Mouse (Mus musculus): ENCODE results near the gene Mrpl12. TPM values are rescaled to one million over a fixed set of nuclear protein-coding genes. Genes with fewer than 3 reads are reported as not detected.
A peak's percentile ranks its signal among the peaks of the same experiment; 100 is the strongest.
"Not testable (repeated sequence)": the region's sequence is repeated elsewhere in the genome, so short reads cannot be mapped to it uniquely, and the experiment has no call there.

Mrpl12 gene
- total RNA-seq, 2 experiments from 2014 or later, result 70.4 to 71.7 TPM

DNA sequence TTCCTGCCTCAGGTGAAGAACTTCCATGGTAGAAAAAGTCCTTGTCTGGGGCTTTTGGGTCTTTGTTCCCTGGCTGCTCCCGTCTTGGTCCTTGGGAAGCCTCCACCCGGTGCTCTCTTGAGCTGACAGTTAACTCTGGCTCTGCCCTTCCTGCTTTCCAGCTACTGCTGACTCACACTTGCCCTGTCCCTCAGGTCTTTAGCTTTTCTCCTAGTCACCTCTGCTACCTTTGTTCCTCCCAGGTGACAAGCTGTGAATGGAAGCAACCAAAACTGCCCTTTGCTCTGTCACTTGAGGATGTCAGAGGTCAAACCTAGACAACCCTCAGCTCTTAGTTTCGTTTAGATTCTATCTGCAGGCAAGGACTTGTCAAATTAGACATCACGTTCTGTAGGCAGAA is 25.5 kb downstream of the Mrpl12 start:
- DNase-seq, result no peak

DNA sequence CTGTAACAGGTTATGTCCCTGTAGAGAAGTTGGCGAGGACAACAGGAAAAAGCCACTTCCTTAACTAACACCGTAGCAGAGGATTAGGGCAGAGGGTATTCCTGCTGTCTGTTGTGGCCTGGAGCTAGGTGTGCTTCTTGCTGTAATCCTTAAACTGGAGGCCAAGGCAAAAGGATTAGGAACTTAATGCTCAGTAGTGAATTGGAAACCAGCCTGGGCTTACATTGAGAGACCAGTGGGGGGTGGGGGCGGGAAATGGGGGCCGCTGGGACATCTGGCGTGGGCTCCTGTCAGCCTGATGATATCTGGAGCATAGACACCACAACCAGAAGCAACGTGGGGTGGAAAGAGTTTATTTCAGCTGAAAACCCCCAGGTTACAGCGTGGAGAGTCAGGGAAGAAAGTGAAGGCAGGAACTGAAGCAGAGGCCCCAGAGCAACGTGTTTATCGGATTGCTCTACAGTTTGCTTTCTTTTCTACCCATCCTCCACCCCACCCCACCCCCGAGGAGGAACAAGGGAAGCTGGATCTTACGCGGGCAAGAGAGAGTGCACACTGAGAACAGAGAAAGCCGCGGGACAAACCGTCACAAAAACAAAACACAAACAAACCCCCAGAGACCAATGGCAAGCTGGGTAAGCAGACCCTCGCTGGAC is 26.1 kb downstream of the Mrpl12 start:
- DNase-seq, result no peak

DNA sequence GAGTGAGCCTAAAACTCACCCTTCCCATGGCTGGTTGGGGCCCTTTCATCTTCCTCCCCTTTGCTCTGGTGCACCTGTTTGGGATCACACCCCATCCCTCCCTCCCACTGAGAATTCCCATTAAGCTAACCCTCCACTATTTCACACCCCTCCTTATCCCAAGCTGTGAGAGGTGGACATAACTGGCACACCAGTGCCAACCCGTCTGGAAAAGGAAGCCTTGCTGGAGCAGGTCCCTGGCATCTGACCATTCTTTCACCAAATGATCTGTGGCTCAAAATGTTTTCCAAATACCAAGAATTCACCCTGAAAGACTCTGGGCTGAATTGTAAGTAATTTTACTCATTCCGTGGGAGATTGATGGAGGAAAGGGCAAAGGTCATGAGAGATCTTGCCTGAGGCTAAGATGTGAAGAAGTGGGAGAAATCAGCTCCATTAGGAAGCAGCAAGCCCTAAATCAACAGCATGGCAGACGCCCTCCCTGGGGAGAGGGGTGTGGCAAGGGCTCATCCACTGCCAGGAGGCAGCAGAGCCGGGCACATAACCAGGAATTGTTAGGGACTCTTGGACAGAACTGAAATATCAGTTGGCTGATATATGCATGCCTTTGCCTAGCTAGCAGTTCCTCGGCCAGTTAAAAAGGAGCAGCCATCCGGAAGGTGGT is 28.5 kb downstream of the Mrpl12 start:
- DNase-seq, result no peak

DNA sequence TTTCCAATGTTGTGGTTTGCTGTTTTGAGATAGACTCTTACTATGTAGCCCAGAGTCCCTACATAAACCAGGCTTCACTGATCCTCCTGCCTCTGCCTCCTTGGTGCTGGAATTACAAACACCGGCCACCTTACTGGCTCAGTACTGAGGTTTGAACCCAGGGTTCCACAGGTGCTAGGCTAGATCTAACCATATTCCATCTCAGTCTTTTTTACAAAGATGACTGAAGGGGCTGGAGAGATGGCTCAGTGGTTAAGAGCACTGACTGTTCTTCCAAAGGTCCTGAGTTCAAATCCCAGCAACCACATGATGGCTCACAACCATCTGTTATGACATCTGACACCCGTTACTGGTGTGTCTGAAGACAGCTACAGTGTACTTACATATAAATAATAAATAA is 29.8 kb downstream of the Mrpl12 start:
- DNase-seq, result not testable (repeated sequence)

DNA sequence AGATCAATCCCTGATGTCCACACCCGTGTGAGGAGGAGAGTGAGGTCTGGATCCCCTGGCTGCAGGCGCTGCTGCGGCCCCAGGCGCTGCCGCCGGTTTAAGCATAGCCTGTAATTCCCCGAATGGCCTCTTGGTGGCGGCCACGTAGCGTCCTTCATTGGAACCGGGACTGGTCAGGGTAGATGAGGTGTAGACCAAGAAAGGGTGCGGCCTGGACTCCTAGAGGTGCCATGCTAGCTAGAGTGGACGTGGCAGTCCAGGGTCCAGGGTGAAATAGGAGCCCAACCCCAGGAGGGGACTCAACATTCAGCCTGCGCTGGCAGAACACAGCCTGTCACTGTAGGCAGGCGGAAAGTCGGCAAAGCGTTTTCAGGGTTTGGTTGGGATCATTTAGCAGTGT is 31.2 kb downstream of the Mrpl12 start:
- peak; percentile 86 to 89 for DNase-seq

DNA sequence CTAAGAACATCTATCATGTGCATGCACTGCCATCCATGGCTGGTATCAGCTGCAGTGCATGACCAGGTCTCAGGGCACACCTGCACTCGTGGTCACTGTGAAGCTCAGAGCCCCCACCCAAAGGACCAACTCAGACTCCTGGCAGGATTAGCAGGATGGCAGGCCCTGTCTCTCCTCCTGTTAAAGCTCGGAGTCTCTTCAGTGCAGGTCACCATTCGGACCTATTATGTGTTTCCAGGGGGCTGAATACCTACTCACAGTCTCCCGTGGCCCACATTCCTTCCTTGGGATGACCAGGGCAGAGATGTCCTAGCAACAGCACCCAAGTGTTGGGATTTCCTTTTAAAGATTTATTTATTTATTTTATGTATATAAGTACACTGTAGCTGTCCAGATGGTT is 32.7 kb downstream of the Mrpl12 start:
- no peak for DNase-seq

DNA sequence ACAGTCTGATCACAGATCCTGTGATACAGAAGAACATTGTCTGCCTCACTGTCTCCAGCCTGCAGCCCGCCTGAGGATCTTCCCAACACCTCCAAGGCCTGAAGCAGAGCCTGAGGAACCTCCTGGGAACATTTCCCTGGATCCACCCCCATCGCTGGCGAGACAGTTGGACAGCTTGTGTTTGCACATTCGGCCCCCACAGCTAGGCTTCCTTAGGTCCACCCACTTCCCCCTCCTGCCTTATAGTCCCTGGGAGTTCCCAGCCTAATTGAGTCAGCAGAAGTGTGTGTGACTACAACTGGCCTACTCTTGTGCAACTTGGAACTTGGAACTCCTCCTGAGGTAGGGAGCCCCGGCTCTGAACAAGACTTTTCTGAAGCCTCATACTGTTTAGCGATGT is 33.6 kb downstream of the Mrpl12 start:
- peak; percentile 62 to 68 for DNase-seq

DNA sequence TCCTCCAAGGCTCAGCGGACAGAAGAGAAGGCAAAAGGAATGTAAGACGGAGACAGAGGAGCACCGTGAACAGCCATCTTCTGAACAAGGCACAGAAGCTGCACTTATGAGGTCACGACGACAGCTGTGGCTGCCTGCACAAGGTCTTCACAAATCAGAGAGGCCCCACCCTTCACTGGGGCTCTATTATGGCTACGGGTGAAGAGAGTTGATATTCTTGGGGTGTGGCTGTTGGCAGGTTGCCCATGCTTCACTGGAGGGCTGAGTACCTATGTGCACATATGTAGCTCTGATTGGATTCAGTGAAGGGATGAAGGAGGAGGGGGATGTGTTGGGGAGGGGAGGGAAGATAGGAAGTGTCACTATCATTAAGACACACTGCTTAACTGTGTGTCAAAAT is 34.1 kb downstream of the Mrpl12 start:
- DNase-seq, result no peak

DNA sequence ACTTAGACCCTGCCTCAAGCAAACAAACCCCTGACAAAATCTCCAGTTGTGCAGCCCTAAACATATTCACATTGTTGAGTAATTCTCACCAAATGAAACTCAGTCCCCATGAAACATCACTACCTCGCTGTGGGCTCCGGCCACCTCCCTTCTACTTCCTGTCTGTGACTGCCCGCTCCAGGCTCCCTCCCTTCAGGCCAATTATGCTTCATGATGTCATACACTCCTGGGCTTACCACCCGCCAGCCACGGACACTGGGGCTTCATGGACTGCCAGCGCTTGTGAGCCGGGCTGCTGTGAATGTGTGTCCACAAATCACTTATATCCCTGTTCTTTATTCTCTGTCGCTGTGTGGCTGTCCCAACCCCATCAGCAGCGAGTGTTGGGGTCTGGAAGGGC is 35.3 kb downstream of the Mrpl12 start:
- DNase-seq, result no peak

DNA sequence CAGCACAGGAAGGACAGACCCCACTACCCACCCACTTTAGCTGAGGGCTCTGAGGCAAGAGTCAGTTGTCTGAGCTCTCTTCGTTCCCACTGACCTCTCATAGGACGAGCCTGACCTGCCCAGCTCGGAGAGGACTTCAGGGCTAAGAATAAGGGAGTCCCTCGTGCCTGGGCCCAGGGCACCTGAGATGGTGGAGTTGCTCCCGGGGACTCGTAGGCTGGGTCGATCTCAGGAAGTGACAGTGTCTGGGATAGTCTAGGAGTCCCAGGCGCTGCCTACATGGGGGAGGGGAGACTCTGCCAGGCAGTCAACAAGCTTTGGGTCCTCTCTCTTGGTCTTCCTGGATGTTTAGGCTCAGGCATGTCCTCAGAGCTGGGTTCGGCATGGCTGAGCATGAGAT is 36.1 kb downstream of the Mrpl12 start:
- no peak for DNase-seq

DNA sequence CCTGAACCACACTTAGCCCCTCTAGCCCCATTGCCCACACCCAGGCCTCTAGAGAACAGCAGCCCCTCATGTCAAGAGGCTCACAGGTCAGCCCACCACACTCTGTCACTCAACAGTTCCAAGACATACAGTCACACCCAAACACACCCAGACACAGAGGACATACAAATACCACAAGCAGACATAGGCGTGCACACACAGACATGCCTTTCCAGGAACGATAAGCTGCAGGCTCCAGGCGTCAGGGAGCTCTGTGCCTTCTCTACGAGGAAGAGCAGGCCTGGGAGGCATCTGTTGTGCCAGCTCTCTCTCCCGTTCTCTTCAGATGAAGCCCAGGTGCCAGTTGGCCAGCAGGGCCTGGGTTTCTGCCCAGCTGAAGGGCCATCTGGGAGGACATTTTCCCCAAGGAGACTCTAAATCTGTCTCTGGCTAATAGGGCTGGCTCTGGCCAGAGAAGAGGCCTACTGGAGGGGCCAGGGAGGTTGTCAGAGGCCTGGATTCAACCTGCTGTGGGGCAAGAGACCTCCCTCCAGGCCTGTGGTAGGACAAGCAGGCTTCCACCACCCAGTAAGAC is 36.6 kb downstream of the Mrpl12 start:
- peak in 1 of 2 experiments; percentile 17 for DNase-seq

DNA sequence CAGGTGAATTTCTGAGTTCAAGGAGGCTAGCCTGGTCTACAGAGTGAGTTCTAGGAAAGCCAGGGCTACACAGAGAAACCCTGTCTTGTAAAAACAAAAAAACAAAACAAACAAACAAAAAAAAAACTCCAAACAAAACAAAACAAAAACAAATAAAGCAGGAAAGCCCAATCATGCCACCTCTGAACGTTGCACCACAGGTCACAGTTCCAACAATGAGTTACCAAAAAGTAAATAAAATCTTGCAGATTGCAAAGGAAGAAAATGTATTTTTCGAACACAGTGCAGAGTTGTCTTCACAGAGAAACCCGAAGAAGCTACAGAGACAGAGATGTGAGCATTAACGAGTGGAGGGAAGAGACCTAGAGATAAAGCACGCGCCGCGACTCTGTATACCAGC is 38.2 kb downstream of the Mrpl12 start:
- DNase-seq, result no peak

DNA sequence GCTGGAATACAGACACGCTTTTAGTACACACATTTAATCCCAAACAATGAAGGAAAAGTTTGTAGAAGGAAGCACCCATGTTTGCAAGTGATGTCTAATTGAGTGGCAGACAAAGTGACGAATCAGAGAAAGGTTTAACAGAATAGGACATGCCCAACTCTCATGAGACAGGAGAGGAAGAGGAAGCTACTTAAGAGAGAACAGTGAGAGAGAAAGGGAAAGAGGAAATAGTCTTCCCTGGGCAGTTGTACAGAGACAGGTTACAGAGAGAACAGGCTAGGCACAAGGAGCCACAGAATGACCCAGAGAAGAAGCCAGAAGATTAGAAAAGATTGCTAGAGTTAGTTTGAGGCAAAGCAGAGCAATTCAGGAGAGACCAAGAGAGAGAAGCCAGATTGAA is 41.5 kb downstream of the Mrpl12 start:
- DNase-seq, result no peak

DNA sequence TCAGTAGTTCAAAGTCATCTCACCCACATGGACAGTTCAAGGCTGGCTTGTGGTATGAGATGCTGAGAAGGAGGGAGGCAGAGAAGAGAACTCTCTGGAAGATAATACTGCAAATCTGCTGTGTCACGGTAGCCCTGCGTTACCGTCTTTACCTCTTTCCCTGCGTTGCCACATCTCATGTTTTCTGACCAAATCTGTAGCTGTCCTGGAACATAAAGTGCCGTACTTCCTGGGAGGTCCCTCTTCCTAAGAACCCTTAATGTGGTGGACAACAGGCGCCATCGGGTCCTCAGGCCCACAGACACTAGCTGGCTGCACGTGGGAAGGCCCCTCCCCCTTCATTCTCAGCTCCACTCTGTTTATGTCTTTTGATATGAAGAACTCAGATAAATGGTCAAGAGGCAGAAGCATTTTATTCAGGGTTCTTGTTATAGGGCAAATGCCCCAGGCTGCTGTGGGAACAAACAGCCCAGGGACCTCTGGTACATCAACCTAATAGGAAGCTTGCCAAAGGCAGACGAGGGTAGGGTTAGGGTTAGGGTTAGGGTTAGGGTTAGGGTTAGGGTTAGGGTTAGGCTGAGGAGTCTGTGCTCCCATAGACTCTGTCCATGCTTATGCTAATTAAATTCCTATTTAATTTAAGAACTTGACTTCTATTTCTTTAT is 43.4 kb downstream of the Mrpl12 start:
- DNase-seq, result no peak

DNA sequence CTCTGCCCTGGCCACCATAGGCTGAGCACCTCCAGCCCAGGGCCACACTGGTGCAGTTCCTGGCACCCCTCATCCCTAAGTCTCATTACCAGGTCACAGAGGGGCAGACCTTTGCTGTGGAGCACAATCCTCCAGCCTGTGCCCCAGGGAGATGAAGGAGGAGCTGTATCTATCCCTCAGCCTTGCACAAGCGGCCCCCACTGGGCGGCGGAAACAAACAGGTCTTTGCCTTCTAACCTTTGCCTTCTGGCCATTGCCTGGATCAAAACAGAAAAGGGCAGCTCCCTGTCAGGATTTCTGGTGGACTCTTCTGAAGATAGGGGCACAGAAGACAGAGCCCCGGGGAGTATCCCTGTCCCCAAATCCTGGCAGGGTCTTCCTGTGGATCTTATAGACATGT is 44.5 kb downstream of the Mrpl12 start:
- no peak for DNase-seq

DNA sequence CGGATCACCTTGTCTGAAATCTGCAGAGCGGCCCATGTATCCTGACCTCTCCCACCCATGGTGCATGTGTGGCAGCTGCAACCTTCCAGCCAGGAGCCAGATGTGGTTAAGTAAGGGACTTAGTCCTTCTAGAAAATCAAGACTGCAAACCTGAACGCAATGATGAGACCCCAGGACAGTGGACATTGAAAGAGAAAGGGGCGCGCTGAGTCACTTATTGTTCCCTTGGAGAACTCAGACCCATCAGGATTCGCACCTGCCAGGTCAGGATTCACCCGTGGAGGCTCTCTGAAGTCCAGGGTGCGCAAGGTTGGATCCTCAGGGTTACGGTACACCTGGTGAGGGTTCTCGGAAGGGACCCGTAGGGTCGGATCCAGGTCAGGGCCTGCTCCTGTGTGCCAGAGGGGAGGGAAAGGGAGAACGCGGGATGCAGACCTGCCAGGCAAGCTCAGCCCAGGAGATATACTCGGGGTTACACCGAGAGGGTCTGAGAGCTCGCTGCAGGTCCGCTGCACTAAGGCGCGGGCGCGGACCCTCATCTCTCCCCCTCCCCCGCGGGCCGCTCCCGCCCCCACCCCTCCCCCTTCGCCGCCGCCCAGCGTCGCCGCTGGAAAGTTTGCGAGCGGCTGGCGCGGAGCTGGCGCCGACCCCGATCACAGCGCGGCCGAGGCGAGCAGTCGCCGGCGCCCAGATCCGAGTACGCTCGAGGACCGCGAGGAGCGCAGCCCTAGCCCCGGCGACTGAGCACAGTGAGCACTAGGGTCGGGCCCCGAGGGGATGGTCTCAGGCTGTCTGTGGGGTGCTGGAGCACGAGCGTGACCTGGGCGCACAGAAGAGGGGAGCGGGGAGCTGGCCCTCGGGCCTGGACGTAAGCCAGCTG is 45.9 kb downstream of the Mrpl12 start, which contains the start of gene Gcgr:
Gene Gcgr (plus strand): TSS at position 615 of the 880 bp plus-strand sequence.
- no peak for DNase-seq

DNA sequence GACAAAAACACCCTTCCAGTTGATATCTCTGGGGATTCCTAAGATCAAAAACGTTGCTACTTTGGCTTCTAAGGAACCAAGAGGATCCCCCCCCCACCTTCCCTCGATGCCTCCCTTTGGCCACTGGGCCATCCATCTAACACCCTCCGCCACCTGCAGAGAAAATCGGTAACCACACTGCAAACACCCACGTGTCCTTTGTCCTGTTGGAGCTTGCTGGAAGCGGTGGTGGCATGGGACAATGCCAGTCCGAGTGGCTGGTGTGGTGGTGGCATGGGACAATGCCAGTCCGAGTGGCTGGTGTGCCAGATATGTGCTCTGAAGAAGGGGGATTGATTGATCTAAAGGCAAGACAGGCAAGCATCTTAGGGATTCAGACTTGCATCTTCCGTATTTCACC is 47.2 kb downstream of the Mrpl12 start:
- DNase-seq, result no peak

DNA sequence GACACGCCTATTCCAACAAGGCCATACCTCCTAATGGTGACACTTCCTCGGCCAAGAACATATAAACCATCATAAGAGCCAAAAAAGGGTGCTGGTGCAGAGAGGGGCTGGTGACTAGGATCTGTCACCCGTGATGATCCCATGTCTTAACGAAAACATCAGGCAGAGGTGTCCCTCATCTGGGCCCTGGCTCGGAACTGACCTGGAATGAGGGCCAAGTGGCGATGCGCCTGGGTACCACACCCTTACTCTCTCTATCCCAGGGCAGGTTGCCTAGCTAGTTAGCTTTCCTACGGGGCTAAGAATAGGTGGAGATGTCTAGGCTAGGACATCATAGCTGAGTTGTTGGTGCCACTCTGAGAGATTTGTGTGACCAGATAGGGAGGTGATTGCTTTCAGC is 49.7 kb downstream of the Mrpl12 start:
- no peak for DNase-seq

DNA sequence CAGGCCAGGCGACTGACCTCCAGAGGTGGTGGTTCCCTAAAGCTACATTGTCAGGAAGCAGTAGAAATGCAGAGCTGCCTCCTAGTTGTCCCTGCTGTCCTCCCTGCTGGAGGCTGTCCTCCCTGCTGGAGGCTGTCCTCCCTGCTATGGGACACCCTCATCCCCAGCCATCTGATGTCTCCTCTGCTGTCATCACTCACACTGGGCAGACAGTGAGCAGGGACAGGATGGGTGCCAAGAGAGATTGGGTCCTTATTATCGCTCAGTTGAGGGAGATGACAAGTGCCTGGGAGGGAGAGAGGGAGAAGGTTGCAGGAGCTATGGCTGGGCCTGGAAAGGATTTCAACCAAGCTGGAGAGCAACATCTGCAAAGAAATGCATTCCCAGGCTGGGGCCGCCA is 50.7 kb downstream of the Mrpl12 start:
- DNase-seq, result no peak

DNA sequence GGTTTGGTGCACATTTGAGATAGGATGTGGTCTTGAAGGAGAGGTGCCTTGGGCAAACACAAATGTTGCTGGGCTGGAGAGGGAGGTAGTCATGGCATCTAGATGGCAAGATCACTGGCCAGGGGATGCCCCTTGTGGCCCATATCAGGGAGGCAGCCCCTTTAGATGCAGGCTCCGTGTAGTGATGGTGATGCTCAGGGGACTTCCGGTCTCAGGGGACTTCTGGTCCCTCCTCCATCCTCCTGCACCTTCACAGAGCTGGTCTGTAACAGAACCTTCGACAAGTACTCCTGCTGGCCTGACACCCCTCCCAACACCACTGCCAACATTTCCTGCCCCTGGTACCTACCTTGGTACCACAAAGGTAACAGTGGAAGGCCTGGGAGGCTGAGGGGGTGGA is 51.4 kb downstream of the Mrpl12 start:
- no peak for DNase-seq

DNA sequence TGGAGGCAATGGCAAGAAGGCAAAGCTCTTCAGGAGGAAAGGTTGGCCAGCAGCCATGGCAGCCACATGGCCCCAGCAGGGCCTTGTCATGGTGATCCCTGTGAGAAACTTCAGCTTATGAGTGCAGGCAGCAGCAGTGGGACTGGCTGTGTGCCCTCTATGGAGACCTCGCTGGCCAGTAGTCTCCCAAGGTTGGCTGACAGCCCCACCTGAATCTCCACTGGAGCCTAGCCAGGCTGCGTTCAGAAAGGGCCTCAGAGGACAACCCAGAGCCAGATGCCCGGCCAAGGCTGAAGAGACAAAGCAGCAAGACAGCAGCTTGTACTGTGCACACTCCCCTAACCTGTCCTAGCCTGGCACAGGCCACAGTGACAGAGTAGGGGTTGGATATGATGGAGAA is 54.1 kb downstream of the Mrpl12 start:
- no peak for DNase-seq

Data from layer of hippocampus, postnatal 36 days (tissue).